Mouse (Mus musculus) embryonic fibroblast, embryonic 13.5 days (primary cell): ENCODE measurements around the gene Zc3h12d. TPM values are rescaled to one million over a fixed set of nuclear protein-coding genes. Genes with fewer than 3 reads are reported as not detected.

Experiments
- H3K27ac ChIP-seq: 2 replicates; pipeline ENCODE4 v1.5.1; 2012; ENCODE audit warnings: low read length, control low read depth, inconsistent platforms; ENCODE audit not compliant: insufficient read depth
- H3K4me1 ChIP-seq: 2 replicates; pipeline ENCODE4 v1.6.1; 2011; ENCODE audit warnings: low read length; ENCODE audit not compliant: control insufficient read depth, insufficient read depth
- H3K4me3 ChIP-seq: 2 replicates; pipeline ENCODE4 v1.5.1; 2011; ENCODE audit warnings: mild to moderate bottlenecking, control low read depth, low read length; ENCODE audit not compliant: insufficient read depth
- CTCF ChIP-seq: IDR thresholded peaks from 2 replicates; pipeline ENCODE4 v1.5.1; 2011; ENCODE audit warnings: mild to moderate bottlenecking, control low read depth, low read length, moderate library complexity, borderline replicate concordance; ENCODE audit not compliant: insufficient read depth
- POLR2A ChIP-seq: IDR thresholded peaks from 2 replicates; pipeline ENCODE4 v1.6.1; 2011; ENCODE audit warnings: low read depth, mild to moderate bottlenecking, control low read depth, low read length, moderate library complexity
- polyA plus RNA-seq: library from polyadenylated mRNA; stranded (reverse); fragments of >200 nt; gene quantifications from 2 replicates; pipeline ENCODE4 v1.2.4, GENCODE M21; 2011; ENCODE audit warnings: low read depth; ENCODE audit not compliant: missing spikeins, insufficient read length

The Zc3h12d gene
- polyA plus RNA-seq, 1 experiment = not detected

DNA sequence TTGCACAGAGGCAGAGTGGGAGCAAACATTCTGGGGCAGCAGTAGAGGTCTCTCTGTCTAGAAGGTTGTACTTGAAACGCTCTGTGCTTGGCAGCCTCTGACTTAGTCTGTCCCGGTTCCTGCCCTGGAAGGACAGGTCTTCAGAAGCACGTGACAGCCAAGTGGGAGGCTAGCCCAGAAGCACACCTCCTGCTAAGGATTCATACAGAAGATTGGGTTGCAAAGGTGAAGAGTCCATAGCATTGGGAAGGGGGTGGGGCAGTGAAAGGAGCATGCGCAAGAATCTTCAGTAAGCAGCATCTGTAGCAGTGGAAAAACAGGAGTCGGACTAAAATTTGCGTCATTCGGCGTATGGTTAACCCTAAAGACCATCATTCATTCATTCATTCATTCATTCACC lies 5.8 kb downstream of the Zc3h12d start:
- no peak overlapping the region for H3K27ac ChIP-seq
- no peaks in the 10 kb centered on the region for H3K4me1 ChIP-seq
- TF ChIP-seq CTCF = no peak
- TF ChIP-seq POLR2A = no peak
- H3K4me3 ChIP-seq = no peak overlapping the region

DNA sequence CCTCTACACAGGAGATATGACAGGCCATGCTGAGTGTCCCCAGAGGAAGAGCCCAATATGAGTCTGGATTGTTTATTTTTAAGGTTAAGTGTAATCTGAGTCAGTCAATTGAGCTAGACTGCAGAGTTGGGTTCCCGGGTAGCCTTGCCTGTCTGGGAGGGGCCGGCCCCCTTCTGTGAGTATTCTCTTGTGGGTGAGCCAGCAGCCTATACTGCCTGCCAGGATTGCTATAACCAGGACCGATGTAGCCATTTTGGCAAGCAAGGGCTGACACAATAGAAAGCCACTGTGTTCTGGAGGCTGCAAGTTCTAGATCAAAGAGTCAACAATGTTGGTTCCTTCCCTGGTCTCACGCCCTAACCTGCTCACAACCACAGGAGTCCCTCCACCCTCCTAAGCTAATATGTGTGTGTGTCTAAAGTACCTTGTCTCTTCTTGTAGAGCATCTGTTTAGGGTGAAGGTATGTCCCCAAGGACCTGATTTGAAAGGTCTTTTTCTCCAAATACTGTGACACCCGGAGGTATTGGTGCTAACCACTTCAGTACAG lies 6.7 kb downstream of the Zc3h12d start:
- TF ChIP-seq POLR2A = no peak
- TF ChIP-seq CTCF = no peak
- no peak overlapping the region for H3K27ac ChIP-seq
- H3K4me3 ChIP-seq = no peak overlapping the region
- H3K4me1 ChIP-seq = no peaks in the 10 kb centered on the region

DNA sequence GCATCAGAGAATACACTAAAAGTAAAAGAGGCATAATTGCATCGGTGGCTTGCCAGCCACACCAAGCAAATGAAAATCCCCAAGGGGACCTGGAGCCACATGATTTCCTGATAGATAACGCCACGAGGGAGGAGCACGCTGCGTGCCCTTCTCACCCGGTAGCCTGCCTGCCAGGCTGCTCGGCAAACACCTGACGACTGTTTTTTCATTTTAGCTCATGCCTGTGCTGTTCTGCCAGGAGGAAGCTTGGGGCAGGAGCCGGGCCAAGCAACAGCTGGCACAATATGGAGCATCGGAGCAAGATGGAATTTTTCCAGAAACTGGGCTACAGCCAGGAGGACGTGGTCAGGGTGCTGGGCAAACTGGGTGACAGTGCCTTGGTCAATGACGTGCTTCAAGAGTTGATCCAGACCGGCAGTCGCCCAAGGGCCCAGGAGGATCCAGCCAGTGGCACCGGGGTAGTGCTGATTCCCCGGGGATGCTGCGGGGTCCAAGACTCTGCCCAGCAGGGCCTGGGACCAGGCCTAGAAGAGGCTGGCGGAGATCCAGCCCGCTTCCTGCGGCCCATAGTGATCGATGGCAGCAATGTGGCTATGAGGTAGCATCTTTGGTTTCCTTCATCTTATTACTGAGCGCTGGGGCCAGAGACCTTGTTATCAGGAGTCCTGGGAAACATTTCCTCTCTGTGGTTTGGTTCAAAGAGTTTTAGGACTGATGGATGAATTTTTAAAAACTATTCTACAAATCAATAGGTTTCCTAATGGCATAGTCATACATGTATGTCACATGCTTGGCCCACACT lies 7.5 kb downstream of the Zc3h12d start:
- H3K4me1 ChIP-seq = no peaks in the 10 kb centered on the region
- TF ChIP-seq CTCF (no peak), POLR2A (no peak)
- H3K4me3 ChIP-seq = no peak overlapping the region
- no peak overlapping the region for H3K27ac ChIP-seq

DNA sequence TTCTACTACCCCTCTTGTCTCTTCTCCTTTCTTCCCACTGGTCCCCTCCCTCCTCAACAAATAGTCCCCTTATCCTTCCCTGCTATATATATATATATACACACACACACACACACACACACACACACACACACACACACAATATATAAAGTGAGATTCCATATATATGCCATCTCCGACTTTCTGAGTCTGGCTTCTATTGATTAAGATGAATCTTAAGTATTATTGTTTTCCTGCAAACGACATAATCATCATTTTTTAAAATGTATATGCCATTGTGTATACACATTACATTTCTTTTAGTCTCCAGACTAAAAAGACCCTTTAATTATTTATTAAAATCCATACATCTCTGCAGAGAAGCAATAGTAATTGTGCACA lies 8.1 kb downstream of the Zc3h12d start:
- Histone ChIP-seq H3K4me1 (no peaks in the 10 kb centered on the region), H3K27ac (no peak overlapping the region), H3K4me3 (no peak overlapping the region)
- no peak for TF ChIP-seq CTCF

DNA sequence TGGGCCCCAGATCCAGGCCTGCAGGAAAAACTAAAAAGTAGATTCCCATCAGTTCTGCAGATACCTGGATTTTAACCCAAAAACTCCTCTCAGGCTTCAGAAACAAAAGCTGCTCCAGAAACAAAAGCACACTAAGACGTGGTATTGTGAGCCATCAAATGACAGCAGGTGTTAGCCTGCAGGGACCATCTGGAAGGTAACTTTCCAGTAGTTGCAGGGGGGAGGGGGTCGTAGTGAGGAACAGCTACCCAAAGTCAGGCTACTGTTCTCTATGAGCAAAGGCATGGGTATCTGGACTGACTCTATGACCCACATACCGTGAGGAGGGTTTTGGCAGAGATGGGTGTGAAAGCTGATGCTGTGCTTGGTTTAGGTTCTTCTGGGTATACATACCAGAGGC lies 8.5 kb downstream of the Zc3h12d start:
- no peaks in the 10 kb centered on the region for H3K4me1 ChIP-seq
- no peak overlapping the region for H3K27ac ChIP-seq
- no peak overlapping the region for H3K4me3 ChIP-seq
- TF ChIP-seq CTCF (no peak), POLR2A (no peak)

DNA sequence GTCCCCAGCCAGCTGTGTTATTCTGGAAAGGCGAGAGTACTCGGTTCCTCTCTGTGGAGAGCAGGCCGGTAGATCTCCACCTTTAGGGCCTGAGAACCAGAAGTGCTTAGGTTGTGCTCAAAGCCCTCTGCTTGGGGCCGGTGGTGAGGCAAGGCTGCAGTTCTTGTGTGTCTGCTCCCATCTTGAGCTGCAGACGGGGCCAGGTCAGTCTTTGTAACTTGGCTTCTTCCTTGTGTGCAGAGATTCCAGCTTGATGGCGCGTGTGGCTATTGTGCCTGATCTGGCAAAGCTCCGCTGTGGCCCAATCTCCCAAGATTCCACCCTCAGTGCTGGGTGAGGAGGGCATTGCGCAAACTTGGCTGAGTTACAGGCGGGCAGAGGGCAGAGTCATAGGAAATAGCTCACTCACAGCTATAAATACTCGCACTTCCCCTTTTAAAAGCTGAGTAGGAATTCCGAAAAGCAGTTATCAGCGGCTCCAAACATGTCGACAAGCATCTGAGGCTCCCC lies 9.4 kb downstream of the Zc3h12d start:
- Histone ChIP-seq H3K4me3 (no peak overlapping the region), H3K4me1 (no peaks in the 10 kb centered on the region), H3K27ac (no peak overlapping the region)
- TF ChIP-seq POLR2A (no peak), CTCF (no peak)

DNA sequence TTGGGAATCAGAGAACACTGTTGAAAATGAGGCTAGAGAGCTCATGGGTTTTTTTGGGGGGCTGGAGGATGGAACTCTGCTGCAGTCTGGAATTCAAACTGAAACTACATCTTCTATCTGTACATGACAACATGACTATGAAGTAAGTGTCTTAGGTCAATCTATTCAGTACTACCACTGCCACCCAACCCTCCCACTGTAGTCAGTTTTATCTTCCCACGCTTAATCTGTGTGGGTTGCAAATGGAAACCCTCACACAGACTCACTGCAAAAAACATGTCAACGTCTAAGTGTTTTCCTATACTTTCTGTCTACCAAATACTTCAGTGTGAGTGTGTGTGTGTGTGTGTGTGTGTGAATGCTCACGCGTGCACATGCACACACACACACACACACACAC lies 10.9 kb downstream of the Zc3h12d start:
- Histone ChIP-seq H3K4me3 (no peak overlapping the region), H3K27ac (no peak overlapping the region), H3K4me1 (no peaks in the 10 kb centered on the region)
- TF ChIP-seq CTCF = no peak
- TF ChIP-seq POLR2A = no peak

DNA sequence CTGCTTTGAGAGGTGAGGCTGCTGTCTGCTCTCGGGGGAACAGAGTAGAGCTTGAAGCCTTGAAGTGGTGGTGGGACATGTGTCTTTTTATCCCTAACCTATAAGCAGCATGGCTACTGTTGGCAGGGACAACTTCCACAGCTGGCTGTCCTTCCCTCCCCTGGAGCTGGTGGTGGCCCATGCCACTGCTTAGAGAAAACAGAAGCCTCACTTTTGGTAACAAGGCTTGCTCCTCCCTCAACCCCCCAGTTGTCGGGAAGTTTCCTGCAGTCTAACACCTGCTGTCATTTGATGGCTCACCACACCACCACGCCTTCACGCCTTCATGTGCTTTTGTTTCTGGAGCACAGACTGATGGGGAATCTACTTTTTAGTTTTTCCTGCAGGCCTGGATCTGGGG lies 11.9 kb downstream of the Zc3h12d start:
- Histone ChIP-seq H3K4me3 (no peak overlapping the region), H3K4me1 (no peaks in the 10 kb centered on the region), H3K27ac (no peak overlapping the region)
- TF ChIP-seq CTCF (no peak), POLR2A (no peak)

DNA sequence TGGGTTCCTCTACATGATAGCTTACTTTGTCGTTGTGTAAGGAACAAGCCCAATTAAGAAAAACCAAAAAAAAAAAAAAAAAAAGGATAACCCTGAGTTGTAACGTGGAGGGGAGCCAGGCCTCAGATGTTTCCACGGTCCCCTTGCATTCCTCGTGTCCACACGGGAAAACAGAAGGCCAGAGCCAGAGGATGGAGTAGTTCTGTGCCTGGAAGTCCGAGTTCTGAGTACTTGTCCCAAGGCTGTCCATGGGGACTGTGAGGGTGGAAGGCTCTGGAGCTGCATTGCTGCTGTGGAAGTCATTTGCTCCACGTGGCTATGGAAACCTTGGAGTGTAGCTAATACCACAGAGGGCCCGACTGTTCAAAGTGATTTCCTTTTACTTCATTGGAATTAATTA lies 12.9 kb downstream of the Zc3h12d start:
- no peak for TF ChIP-seq POLR2A
- TF ChIP-seq CTCF = no peak
- no peaks in the 10 kb centered on the region for H3K4me1 ChIP-seq
- no peak overlapping the region for H3K27ac ChIP-seq
- H3K4me3 ChIP-seq = no peak overlapping the region

DNA sequence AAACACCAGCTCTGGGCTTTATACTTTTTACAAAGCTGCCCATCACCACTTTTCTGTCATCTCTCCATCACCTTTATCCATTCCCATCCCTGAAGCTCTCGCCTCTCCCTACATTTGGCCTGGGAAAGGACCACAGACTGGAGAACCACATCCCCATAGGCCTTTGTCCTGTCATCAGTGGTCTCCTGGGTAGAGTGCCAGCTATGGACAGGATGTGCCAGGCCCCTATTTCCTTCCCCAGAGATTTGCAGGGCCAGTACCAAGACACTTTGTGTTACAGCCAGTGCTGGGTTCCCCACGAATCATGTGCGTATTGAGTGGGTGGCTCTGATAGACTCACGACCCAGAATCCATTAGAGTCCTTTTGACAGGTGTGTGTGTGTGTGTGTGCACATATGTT lies 13.7 kb downstream of the Zc3h12d start:
- no peak for TF ChIP-seq CTCF
- no peak for TF ChIP-seq POLR2A
- Histone ChIP-seq H3K4me1 (no peaks in the 10 kb centered on the region), H3K27ac (no peak overlapping the region), H3K4me3 (no peak overlapping the region)

DNA sequence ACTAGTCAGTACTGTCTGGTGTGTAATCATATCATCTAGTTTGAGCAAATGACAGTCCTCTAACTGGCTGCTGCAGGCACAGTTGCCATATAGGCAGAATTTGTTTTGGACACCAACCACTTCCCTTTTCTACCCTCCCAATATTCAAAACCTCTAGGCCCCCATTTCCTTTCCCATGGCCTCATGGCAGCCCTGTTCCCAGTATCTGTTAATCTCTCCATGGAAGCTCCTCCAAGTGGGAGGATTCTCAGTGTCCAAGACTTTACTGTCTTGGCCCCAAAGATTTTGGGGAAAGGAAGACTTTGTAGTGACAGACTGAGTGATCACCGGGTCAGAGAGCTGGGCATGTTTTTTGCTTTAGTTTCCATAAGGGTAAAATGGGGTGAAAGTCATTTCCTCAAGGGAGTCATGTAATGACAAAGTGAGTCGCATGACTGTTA lies 14.9 kb downstream of the Zc3h12d start:
- no peak overlapping the region for H3K4me3 ChIP-seq
- no peak for TF ChIP-seq CTCF
- no peak for TF ChIP-seq POLR2A
- H3K4me1 ChIP-seq = no peaks in the 10 kb centered on the region
- H3K27ac ChIP-seq = no peak overlapping the region

DNA sequence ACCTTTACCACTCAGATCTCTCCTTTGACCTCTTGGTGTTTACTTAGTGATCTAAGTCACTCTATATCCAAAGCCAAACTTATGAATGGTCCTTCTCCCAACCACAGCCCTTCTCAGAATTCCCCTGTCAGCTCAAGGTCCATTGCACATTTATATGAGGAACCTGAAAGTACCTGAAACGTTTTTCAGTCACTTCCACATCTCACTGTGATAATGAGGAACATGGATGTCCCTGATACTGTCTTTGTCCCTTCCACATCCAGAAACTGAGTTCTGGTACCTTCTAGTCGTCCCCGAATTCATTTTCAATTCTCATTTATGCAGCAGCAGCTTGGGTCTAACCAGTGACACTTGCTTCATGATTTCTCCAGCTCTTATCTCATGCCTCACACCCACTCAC lies 19.6 kb downstream of the Zc3h12d start:
- no peaks in the 10 kb centered on the region for H3K4me1 ChIP-seq
- TF ChIP-seq CTCF (no peak), POLR2A (no peak)
- no peak overlapping the region for H3K4me3 ChIP-seq
- H3K27ac ChIP-seq = no peak overlapping the region
